Mouse (Mus musculus): ENCODE data around the gene Abhd6.

The Abhd6 gene

DNA sequence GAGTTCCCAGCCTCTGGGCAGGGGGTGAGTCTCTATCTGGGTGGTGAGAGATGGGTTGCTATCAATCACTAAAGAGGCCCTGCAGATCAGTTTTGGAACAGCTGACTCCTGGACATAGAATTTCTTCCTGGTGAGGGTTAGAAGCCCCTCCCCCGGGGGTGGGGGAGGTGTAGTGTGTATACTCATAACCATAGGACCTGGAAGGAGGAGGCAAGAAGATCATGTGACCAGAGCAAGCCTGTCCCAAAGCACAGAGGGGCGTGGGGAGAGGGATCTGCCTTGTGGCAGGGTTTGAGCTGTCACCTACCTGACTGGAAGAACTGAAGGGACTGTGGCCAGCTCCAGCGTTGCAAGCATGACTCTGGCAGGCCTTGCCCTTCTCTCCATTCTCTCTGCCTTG is 59.4 kb downstream of the Abhd6 start:
- peak; percentile 29 for DNase-seq (ENCODE audit: extremely low spot score)

DNA sequence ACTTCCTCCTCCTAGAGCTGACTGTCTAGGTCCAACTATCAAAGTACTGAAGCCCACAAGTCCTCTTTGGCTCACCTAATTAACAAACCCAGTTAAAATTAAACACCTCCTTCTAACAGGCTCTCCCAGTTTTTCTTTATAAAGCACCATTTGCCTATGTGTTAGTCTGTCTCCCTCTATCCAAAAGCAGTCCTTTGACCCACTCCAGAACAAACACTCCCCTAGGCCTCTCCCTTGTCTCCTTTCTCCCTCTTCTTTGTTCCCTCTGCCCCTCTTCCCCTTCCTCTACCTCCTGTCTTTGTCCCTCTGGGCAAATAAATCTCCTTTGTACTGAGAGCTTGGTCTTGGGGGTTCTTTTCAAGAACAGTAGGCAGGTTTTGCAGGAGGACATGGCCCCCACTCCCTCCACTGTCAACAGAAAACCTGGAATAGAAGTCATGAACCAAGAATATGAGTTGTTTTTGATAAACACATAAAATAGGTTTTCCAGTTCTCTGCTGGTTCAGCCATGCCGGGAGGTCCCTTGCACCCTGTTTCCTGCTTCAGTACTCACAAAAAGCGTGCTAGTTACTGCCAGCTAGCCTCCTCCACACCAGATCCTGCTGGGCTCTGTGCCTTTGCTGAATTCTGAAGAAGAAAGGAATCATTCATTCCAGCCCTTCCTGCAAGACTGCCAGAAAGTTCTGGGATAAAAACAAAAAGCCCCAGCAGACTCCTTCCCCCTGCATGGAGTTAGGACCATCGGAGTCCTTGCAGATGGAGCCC is 60.0 kb downstream of the Abhd6 start:
- peak; percentile 15 for DNase-seq (ENCODE audit: extremely low spot score)

DNA sequence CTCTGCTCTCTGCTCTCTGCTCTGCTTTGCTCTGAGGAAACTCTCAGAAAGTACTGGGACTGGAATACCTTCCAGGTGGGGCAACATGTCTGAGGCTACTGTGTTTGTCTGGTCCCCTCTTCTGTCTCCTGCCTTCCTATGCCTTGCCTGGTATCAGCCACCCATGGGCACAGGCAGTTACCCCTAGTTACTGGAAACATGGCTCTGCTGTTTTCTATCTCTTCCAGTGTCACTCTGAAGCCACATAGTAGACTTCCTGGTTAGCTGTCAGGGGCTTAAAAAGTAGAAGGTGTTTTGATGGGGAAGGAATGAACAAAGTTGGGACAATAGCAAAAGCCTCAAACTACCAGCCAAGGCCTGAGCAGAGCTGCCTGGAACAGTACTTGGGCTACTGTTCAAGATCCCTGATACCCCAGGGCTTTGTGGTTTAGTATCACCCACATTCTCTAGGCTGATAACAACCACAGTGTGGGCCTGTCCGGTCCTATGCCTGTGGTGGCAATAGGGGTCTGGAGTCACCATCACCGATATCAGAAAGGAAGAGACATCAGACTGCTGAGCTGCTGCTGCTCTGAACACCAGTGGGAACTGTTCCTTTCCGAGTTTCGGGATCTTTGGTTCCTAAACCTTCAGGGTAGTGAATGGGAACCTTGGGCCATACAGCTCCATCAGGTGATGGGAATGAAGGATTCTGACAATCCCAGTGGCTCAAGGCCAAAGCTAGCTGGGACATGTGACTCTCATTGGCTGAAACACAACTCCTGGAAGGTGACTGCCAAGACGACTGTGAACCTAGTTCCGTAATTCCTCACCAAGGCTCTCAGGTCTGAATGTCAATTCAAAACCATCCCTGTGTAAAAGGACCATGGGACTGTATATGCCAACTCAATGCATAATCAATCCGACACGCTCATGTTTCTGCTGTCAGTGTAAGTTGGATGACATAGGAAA is 61.4 kb downstream of the Abhd6 start:
- DNase-seq (ENCODE audit: extremely low spot score) = no peak

DNA sequence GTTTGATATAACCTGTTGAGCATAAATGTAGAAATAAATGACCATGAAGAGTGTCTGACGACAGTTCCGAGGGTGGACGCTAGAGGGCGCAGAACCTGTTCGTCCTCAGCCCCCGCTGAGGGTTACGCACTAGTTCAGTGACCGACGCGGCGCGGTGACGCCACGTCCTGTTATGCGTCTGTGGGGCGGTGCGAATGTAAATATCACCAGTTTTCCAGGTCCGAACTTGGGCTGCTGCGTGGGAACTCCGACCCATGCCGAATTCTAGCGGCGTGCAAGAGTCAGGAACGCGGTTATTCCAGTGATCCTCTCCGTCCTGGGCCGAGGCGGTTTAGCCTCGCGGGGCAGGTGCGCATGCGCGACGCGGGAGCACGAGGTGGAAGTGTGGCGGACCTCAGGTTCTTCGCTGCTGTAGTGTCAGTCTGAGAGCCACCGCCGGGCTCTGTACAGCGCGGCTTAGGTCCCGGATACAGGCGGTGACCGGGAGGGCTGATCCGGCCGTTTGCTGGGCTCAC is 77.5 kb downstream of the Abhd6 start, which contains the start of gene Rpp14:
Gene Rpp14 (plus strand): TSS at position 203 of the 515 bp plus-strand sequence.
- DNase-seq (ENCODE audit: extremely low spot score) = peak; percentile 94

DNA sequence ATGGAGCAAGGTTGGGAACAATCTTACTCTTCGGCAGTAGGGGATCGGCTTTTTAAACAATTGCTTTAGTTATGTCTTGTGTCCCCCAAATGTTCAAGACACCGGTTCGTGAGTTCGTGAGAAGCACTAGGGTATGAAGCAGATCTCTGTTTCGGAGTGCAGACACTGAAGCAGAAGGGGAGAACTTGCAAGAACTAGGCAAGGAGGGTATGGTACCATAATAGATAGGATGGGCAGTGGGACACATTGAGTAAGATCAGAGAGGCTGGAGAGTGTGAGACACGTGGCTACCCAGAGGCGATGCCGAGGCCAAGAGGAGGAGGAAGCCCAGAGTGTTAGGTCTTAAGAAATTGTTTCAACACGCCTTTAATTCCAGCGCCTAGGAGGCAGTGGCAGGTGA is 78.0 kb downstream of the Abhd6 start:
- DNase-seq (ENCODE audit: extremely low spot score) = no peak

DNA sequence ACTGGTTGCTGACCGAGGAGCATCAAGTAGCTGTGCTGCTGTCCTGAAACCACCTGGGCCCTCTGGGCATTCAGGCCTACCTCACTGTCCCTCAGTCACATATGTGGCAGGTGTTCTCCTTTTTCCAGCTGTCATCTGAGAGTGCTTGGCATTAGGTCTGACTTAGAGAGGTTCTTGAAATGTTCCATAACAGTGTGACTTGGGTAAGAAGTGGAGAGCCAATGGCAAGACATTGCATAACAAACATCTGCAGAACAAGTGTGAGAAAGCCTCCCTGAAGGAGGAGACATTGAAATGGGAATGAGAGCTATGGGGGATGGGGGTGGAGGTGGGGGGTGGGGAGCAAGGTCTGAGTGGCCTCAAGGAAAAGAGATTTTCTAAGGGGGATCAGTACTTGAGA is 80.2 kb downstream of the Abhd6 start:
- DNase-seq (ENCODE audit: extremely low spot score) = no peak

DNA sequence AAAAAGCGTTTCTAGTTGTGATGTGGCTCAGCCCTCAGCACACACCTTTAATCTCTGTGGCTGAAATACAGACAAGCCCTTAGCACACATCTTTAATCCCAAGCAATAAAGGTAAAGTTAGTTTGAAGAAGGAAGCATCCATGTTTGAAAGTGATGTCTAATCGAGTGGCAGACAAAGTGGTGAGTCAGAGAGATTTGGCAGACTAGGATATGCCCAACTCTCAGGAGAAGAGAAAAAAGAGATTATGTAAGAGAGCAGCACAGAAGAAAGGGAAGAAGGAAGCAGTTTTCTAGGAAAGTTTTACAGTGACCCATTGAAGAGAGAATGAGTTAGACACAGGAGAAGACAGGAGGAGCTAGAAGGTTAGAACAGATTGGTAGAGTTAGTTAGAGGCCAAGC is 86.3 kb downstream of the Abhd6 start:
- no peak for DNase-seq (ENCODE audit: extremely low spot score)

DNA sequence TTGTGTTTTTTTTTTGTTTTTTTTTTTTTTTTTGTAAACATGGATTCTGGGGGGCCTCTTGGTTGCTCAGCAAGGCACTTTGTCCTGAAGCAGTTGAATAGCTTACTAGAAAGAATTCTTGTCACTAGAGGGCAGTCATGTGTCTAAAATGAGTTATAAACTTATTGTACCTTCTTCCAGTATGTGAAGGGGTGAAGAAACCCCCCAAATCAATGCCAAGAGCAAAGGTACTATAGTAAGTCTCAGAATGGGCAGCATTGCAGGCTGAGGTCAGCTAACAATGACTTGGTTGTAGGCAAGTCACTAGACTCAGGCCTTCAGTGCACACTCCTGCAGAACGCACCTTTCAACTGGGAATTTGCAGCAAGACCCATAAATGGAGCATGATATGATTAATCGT is 89.9 kb downstream of the Abhd6 start:
- no peak for DNase-seq (ENCODE audit: extremely low spot score)

DNA sequence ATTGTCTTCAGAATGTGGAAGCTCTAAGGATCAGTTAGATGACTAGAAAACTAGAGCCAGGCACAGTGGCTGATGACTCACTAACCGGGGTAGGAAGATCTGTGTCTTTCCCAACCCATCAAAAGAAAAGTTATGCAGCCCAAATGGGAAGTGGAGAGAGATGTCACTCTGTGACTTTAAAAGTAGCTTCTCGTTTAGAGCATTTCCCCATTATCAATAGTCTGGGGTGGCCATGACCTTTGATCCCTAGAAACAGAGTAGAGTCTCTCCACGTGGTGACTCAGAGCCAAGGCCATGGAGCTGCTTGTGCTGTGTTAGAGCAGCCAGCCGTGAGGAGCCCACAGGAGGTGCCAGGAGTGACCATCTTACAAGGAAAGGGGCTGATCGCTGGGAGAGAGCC is 90.7 kb downstream of the Abhd6 start:
- DNase-seq (ENCODE audit: extremely low spot score) = no peak

DNA sequence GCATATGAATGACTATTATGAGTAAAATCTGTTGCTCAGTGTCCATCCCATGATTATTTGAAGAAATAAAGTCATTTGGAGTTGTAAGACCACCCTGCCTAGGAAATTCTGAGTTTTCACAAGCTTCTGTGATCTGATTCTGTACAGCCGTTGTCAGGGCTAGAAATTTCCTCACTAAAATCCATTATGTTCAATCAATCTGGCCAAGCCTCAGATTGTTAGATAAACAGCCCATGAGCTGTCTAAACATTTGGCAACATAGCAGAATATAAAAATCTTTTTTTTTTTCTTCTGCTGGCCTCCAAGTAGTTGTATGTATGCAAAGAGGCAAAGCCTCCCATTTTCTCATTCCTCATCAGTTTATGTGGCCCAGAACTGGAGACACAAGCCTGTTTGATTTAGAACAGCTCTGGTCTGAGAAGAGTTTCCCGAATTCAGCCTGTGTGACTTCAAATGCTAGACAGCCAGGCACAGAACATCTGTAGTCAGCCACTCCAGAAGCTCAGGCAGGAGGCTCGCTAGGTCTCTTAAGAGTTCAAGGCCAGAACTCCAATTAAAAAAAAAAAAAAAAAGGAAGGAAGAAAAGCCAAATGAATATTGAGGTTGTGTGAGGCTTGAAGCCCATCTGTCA is 92.3 kb downstream of the Abhd6 start:
- no peak for DNase-seq (ENCODE audit: extremely low spot score)

DNA sequence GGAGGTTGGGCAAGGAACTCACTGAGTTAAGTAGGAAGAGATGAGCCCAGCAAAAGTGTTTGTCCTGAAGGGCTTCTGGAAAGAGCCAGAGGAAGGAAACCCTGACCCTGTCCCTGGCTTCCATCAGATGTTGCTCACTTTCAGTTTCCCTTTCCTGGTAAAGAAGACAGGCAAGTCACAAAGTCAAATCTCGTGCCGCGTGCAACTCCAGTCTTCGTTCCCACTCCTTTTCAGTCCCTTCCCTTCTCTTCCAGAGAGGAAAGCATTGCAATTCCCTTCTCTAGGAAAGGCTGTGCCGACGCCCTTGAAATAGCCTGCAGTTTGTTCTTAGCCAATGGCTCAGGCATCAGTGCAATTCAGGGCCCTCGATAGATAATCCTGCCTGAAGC is 92.9 kb downstream of the Abhd6 start:
- no peak for DNase-seq (ENCODE audit: extremely low spot score)

DNA sequence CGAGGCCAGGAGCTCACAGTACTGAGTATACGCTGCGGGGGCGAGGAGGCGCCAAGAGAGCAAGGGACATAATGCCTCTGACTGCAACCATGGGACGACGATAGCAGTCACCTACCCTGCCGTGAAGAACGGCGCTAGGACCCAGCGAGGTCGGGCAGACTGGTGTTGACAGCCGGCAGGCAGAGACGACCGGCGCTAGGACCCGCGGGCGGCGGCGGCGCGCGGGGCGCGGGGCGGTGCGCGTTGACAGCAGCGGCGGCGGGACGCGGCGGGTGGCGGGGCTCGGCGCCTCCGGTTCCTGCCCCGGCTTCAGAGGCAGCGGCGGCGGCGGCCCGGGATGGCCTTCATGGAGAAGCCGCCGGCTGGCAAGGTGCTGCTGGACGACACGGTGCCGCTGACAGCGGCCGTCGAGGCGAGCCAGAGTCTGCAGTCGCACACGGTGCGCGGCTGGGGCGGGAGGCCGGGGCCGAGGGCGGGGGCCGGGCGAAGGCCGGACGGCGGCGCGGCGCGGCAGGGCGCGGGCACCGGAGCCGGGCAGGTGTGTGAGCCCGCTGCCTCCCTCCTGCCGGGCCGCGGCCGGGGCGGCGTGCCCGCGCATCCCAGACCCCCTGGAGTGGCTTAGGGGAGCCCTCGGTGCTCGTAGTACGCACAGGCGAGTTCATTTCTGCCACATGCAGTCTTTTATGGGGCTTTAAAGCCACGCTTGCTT is 95.4 kb downstream of the Abhd6 start, which contains the start of gene Pxk:
Gene Pxk (plus strand): TSS at position 234 of the 709 bp plus-strand sequence.
- DNase-seq (ENCODE audit: extremely low spot score) = peak; percentile 87

DNA sequence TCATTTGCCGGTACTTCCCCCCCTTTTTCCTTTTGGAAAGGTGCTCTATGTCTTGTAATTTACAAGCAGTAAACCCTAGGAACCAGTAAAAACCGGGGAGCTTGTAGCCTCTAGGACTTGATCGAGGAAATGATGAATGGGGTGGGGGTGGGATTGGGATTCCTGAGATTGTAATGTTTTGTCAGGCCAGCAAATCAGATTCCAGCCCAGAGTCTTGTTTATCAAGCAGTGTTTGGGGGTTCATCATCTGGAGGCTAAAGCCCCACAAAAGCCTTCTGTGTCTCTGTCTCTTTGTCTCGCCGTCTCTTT is 95.9 kb downstream of the Abhd6 start:
- peak; percentile 38 for DNase-seq (ENCODE audit: extremely low spot score)

DNA sequence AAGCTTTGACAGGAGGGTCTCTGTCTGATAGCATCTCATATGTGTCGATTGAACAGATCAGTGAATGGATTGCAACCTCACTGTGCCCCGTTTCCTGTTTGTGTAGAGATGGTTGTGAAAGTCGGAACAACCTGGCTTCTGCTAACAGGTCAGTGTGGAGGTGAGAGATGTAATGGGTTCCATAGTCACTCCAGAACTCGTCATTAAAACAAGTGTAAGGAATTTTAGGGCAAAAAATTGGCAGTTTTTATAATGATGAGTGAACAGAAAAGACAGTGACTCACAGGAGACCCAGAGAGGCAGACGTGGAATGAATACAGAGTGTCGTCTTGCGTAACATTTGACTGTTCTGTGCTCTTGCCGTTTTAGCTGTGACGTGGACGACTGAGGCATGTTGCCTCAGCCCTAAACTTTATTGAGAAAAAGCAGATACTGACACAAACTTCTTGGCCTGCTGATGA is 96.9 kb downstream of the Abhd6 start:
- no peak for DNase-seq (ENCODE audit: extremely low spot score)

DNA sequence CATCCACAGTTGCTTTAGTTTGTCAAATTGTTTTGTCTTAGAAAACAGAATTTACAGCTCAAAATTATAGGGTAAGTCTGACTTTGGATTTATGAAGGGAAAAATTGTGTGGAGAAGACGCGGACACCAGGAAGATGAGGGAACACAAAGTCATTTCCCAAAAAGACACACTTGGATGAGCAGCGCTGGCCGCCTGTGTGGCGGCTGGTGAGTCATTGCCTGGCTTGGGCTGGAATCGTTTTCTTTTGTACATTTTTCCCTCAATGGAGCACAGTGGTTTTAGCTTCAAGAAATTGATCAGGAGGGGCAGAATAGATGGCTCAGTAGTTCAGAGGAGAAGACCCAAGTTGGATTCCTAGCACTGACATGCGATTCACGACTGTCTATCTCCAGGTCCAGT is 99.2 kb downstream of the Abhd6 start:
- no peak for DNase-seq (ENCODE audit: extremely low spot score)

DNA sequence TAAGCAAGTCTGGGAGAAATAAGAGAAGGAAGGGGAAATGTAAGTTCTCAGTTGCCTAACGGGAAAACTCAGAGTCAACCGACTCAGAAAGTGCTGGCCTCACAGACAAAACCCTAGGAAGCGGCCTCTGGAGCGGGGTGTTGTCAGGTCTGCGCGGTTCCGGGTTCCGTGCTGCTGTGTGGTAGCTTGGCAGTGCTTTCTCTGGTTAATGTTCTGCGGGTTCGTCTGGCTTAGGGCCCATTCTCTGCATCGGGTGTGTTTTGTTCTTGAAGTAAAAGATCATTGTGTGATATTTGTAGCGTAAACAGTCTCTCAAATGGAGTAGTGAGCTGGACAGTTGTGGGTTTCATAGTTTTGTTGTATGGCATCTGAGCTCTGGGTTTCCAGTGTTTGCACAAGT is 100.0 kb downstream of the Abhd6 start:
- DNase-seq (ENCODE audit: extremely low spot score) = no peak
